Mouse (Mus musculus) forebrain, postnatal 0 days (tissue): ENCODE data around the gene Hoxc5. TPM values are rescaled to one million over a fixed set of nuclear protein-coding genes. Genes with fewer than 3 reads are reported as not detected.
A peak's percentile ranks its signal among the peaks of the same experiment; 100 is the strongest.

Experiments
- ATAC-seq: fragments of 200-750 bp; cut with Nextera tagmentation; 2 replicates; pipeline ENCODE4 v1.8.0; 2017; ENCODE audit warnings: mild to moderate bottlenecking, moderate library complexity
- DNase-seq: peaks from one replicate; pipeline ENCODE4 v3.0.0-alpha.2; 2015
- H3K27ac ChIP-seq: fragments of 300-500 bp; sonication (generic); 2 replicates; pipeline ENCODE4 v1.5.1; 2014; ENCODE audit warnings: low read depth, mild to moderate bottlenecking, antibody characterized with exemption, low read length, moderate library complexity, mixed read lengths
- H3K27me3 ChIP-seq: fragments of 300-500 bp; sonication (generic); 2 replicates; pipeline ENCODE4 v1.6.1; 2014; ENCODE audit warnings: mild to moderate bottlenecking, low read length, mixed read lengths; ENCODE audit not compliant: insufficient read depth
- H3K36me3 ChIP-seq: fragments of 300-500 bp; sonication (generic); 2 replicates; pipeline ENCODE4 v1.6.1; 2014; ENCODE audit warnings: mild to moderate bottlenecking, moderate library complexity; ENCODE audit not compliant: insufficient read depth
- H3K4me1 ChIP-seq: fragments of 300-500 bp; sonication (generic); 2 replicates; pipeline ENCODE4 v1.6.1; 2014; ENCODE audit warnings: antibody characterized with exemption; ENCODE audit not compliant: insufficient read depth
- H3K4me2 ChIP-seq: fragments of 300-500 bp; sonication (generic); 2 replicates; pipeline ENCODE4 v1.6.1; 2014; ENCODE audit warnings: low read depth, mild to moderate bottlenecking, moderate library complexity
- H3K4me3 ChIP-seq: fragments of 300-500 bp; sonication (generic); 2 replicates; pipeline ENCODE4 v1.5.1; 2014; ENCODE audit warnings: low read depth, low read length, mixed read lengths
- H3K9ac ChIP-seq: fragments of 300-500 bp; sonication (generic); 2 replicates; pipeline ENCODE4 v1.6.1; 2014; ENCODE audit warnings: mild to moderate bottlenecking
- H3K9me3 ChIP-seq: fragments of 300-500 bp; sonication (generic); 2 replicates; pipeline ENCODE4 v1.6.1; 2016; ENCODE audit warnings: low read length
- CTCF ChIP-seq: sonication (generic); IDR thresholded peaks from 2 replicates; pipeline ENCODE4 v1.5.1; 2016; ENCODE audit warnings: antibody characterized with exemption, control low read depth, low read depth
- WGBS: fragments of 180-500 bp; shearing (Covaris S2); extraction: QIAGEN DNeasy Blood & Tissue Kit; methylation state at CpG from one replicate; pipeline ENCODE4 v1.1.7; 2014; 5-methylcytosine and 5-hydroxymethylcytosine counted together
- polyA plus RNA-seq: library from polyadenylated mRNA; unstranded; fragments of >200 nt; fragmentation: Nextera tagmentation; extraction: Ambion mirVana; gene quantifications from 2 replicates; pipeline ENCODE4 v1.2.1, GENCODE M21; 2015
- total RNA-seq: library from RNA; depleted of rRNA; stranded (reverse); fragments of >200 nt; gene quantifications from 2 replicates; pipeline ENCODE4 v1.2.3, GENCODE M21; 2014

Hoxc5 gene
- total and polyA plus RNA-seq, 2 experiments from 2014 or later: not detected

GRCm38 (mm10) chr15:103032646-103033575, 65.7 kb downstream of the Hoxc5 start:
- Histone ChIP-seq H3K9me3 (no peaks in the 10 kb centered on the region), H3K9ac (no peak overlapping the region), H3K27ac (no peak overlapping the region), H3K4me3 (no peak overlapping the region), H3K4me1 (no peaks in the 10 kb centered on the region), H3K4me2 (no peak overlapping the region), H3K27me3 (peaks cover 95% of the 10 kb centered on the region), H3K36me3 (no peaks in the 10 kb centered on the region)
- DNase-seq: no peak
- under 1% methylated on average over 26 of the region's 26 CpGs for WGBS
- no peak for ATAC-seq
- TF ChIP-seq CTCF: no peak

- ATAC-seq: no peak
- no peak overlapping the region for H3K4me2 ChIP-seq
- no peaks in the 10 kb centered on the region for H3K9me3 ChIP-seq
- 1% methylated on average over 24 of the region's 24 CpGs for WGBS
- H3K27me3 ChIP-seq: peaks cover 95% of the 10 kb centered on the region
- no peak for TF ChIP-seq CTCF
- H3K9ac ChIP-seq: no peak overlapping the region
- H3K36me3 ChIP-seq: no peaks in the 10 kb centered on the region
- 0 out of 2 replicates have a peak overlapping the region, but pooled peaks have one; percentile 2 for H3K4me3 ChIP-seq
- no peaks in the 10 kb centered on the region for H3K4me1 ChIP-seq
- DNase-seq: no peak
- H3K27ac ChIP-seq: no peak overlapping the region
These were observed 67.0 kb downstream of the Hoxc5 start for GRCm38 (mm10) chr15:103034043-103034806.

GRCm38 (mm10) chr15:103034807-103035547, 67.7 kb downstream of the Hoxc5 start:
- WGBS: 1% methylated on average over 33 of the region's 34 CpGs
- Histone ChIP-seq H3K4me2 (no peak overlapping the region), H3K4me3 (0 out of 2 replicates have a peak overlapping the region, but pooled peaks have one; percentile 2), H3K27me3 (peaks cover 98% of the 10 kb centered on the region), H3K9me3 (no peaks in the 10 kb centered on the region), H3K27ac (no peak overlapping the region), H3K9ac (no peak overlapping the region), H3K4me1 (no peaks in the 10 kb centered on the region), H3K36me3 (no peaks in the 10 kb centered on the region)
- no peak for DNase-seq
- ATAC-seq: no peak
- TF ChIP-seq CTCF: no peak

- Histone ChIP-seq H3K27me3 (peaks cover 98% of the 10 kb centered on the region), H3K27ac (no peak overlapping the region), H3K4me2 (no peak overlapping the region), H3K4me1 (no peaks in the 10 kb centered on the region), H3K9me3 (no peaks in the 10 kb centered on the region), H3K36me3 (no peaks in the 10 kb centered on the region), H3K4me3 (no peak overlapping the region), H3K9ac (no peak overlapping the region)
- TF ChIP-seq CTCF: no peak
- DNase-seq: no peak
- WGBS: 1% methylated on average over 14 of the region's 14 CpGs
- ATAC-seq: no peak
These were observed 68.3 kb downstream of the Hoxc5 start for GRCm38 (mm10) chr15:103035548-103035881.

- Histone ChIP-seq H3K9ac (no peak overlapping the region), H3K36me3 (no peaks in the 10 kb centered on the region), H3K4me3 (no peak overlapping the region), H3K4me1 (no peaks in the 10 kb centered on the region), H3K9me3 (no peaks in the 10 kb centered on the region), H3K27ac (no peak overlapping the region), H3K27me3 (peaks cover 99% of the 10 kb centered on the region), H3K4me2 (no peak overlapping the region)
- 26% methylated on average over 1 of the region's 1 CpGs for WGBS
- TF ChIP-seq CTCF: no peak
- DNase-seq (no peak), ATAC-seq (no peak)
These were observed 70.3 kb downstream of the Hoxc5 start for GRCm38 (mm10) chr15:103037579-103037978.

GRCm38 (mm10) chr15:103038701-103039480, 71.6 kb downstream of the Hoxc5 start:
- 7% methylated on average over 10 of the region's 10 CpGs for WGBS
- no peak for DNase-seq
- Histone ChIP-seq H3K4me3 (no peak overlapping the region), H3K4me1 (no peaks in the 10 kb centered on the region), H3K27me3 (peaks cover 99% of the 10 kb centered on the region), H3K9me3 (no peaks in the 10 kb centered on the region), H3K9ac (no peak overlapping the region), H3K36me3 (no peaks in the 10 kb centered on the region), H3K27ac (no peak overlapping the region), H3K4me2 (no peak overlapping the region)
- no peak for TF ChIP-seq CTCF
- ATAC-seq: no peak
